17 mouse cellular contexts compared by ENCODE assay signal in the genomic region with DNA sequence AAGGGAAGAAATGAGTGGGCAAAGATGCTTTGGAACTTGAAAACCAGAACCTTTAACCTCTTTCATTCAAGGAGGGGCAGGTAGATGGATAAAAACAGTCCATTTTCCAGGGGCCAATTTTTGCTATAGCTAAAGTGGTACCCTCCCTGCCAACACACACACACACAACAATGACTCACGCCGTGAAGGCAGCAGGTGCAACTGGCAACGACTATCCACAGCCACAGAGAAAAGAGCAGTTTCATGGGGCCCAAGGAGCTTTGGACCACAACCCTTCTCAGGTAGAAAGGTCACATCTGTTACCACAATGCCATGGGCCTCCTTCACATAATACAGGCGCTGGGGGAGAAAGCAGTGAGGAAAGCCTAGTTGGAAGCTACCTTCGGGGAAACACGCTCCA. TPM values are rescaled to one million over a fixed set of nuclear protein-coding genes. Genes with fewer than 3 reads are reported as not detected.
A peak's percentile ranks its signal among the peaks of the same experiment; 100 is the strongest.
DNase-seq lines count a peak whose midpoint lies in the region; ATAC-seq and TF ChIP-seq lines count a peak whose summit lies in the region.
"Had no signal": no experiment of that assay in that cellular context is flagged by ENCODE, and none has a peak within 500 bp of the region (broad histone marks: within the 10 kb centered on the region; RNA-seq: fewer than 3 reads in every experiment).

No protein-coding gene starts in this region.

- H3K4me3 ChIP-seq in cerebellum, adult 2 months (replicated peaks; ENCODE audit: insufficient read depth, low read depth, low read length) = no peak overlapping the region
- H3K4me3 ChIP-seq in hindbrain, embryonic 13.5 days = no peak overlapping the region
- H3K4me3 ChIP-seq in hindbrain, embryonic 11.5 days (ENCODE audit: low read depth, low read length) = no peak overlapping the region
- H3K4me3 ChIP-seq in forebrain, embryonic 14.5 days (ENCODE audit: low read depth, low read length) = no peak overlapping the region
- H3K4me3 ChIP-seq: embryonic facial prominence, embryonic 10.5 days; embryonic facial prominence, embryonic 12.5 days; forebrain, embryonic 13.5 days had no signal

- no peaks in the 10 kb centered on the region for H3K27me3 ChIP-seq in cerebellum, adult 2 months (ENCODE audit: control insufficient read depth, insufficient read depth, low read length)
- H3K27me3 ChIP-seq in hindbrain, embryonic 13.5 days = no peaks in the 10 kb centered on the region
- no peaks in the 10 kb centered on the region for H3K27me3 ChIP-seq in hindbrain, embryonic 11.5 days (ENCODE audit: control insufficient read depth, insufficient read depth, low read length)
- H3K27me3 ChIP-seq in forebrain, embryonic 14.5 days (replicated peaks; ENCODE audit: control insufficient read depth, insufficient read depth, low read length) = no peaks in the 10 kb centered on the region
- H3K27me3 ChIP-seq: embryonic facial prominence, embryonic 12.5 days; forebrain, embryonic 13.5 days had no signal

- no peak for ATAC-seq in hindbrain, embryonic 13.5 days (ENCODE audit: low FRiP score)
- no peak for ATAC-seq in hindbrain, embryonic 11.5 days (ENCODE audit: low FRiP score)
- ATAC-seq in forebrain, embryonic 14.5 days = no peak
- ATAC-seq: forebrain, embryonic 13.5 days; forebrain, embryonic 16.5 days had no signal

- WGBS in cerebellum, adult 2 months = 31% methylated on average over 6 of the region's 6 CpGs
- WGBS in hindbrain, embryonic 13.5 days = 97% methylated on average over 6 of the region's 6 CpGs
- 93% methylated on average over 6 of the region's 6 CpGs for WGBS in hindbrain, embryonic 11.5 days
- WGBS in forebrain, embryonic 14.5 days = 93% methylated on average over 6 of the region's 6 CpGs

- H3K4me2 ChIP-seq in hindbrain, embryonic 13.5 days = no peak overlapping the region
- no peak overlapping the region for H3K4me2 ChIP-seq in hindbrain, embryonic 11.5 days (replicated peaks; ENCODE audit: low read depth, low read length)
- no peak overlapping the region for H3K4me2 ChIP-seq in forebrain, embryonic 14.5 days (ENCODE audit: low read length)
- H3K4me2 ChIP-seq: embryonic facial prominence, embryonic 12.5 days; forebrain, embryonic 13.5 days had no signal

- peak; percentile 44 to 58 for DNase-seq in cerebellum, adult 2 months
- DNase-seq in cerebellum, adult 11 months = no peak
- peak; percentile 32 for DNase-seq in cerebellum, adult 9-11 months
- DNase-seq in cerebellum, adult 11-12 months = no peak
- DNase-seq in hindbrain, embryonic 11.5 days (ENCODE audit: low spot score) = no peak
- DNase-seq in forebrain, embryonic 14.5 days (ENCODE audit: low spot score) = no peak
- DNase-seq: adrenal gland, adult 2 months; adrenal gland, postnatal 10 days; adrenal gland, postnatal 25 days; B cell, adult 2 months; cerebellum, adult 8-10 months had no signal

- peaks cover 58% of the 10 kb centered on the region for H3K36me3 ChIP-seq in hindbrain, embryonic 13.5 days
- H3K36me3 ChIP-seq in hindbrain, embryonic 11.5 days (ENCODE audit: control insufficient read depth, insufficient read depth, low read length) = peaks cover 13% of the 10 kb centered on the region
- H3K36me3 ChIP-seq in forebrain, embryonic 14.5 days (ENCODE audit: control insufficient read depth, insufficient read depth, low read length) = peaks cover 57% of the 10 kb centered on the region

- TF ChIP-seq POLR2A in cerebellum, adult 2 months (IDR thresholded peaks at IDR 0.05; ENCODE audit: borderline replicate concordance, insufficient read depth, low read length) = no peak

- no peaks in the 10 kb centered on the region for H3K9me3 ChIP-seq in hindbrain, embryonic 13.5 days
- no peaks in the 10 kb centered on the region for H3K9me3 ChIP-seq in hindbrain, embryonic 11.5 days (ENCODE audit: control insufficient read depth, low read length)
- H3K9me3 ChIP-seq in forebrain, embryonic 14.5 days (replicated peaks; ENCODE audit: control insufficient read depth, low read length) = no peaks in the 10 kb centered on the region
- H3K9me3 ChIP-seq: embryonic facial prominence, embryonic 10.5 days; embryonic facial prominence, embryonic 12.5 days; forebrain, embryonic 13.5 days had no signal

- H3K4me1 ChIP-seq in cerebellum, adult 2 months (ENCODE audit: control insufficient read depth, insufficient read depth, low read length) = peaks cover 49% of the 10 kb centered on the region
- H3K4me1 ChIP-seq in hindbrain, embryonic 13.5 days (replicated peaks) = peaks cover 27% of the 10 kb centered on the region
- H3K4me1 ChIP-seq in hindbrain, embryonic 11.5 days (replicated peaks; ENCODE audit: control insufficient read depth, insufficient read depth, low read length) = peaks cover 5% of the 10 kb centered on the region; the same call in 1 of the 2 replicates
- peaks cover 22% of the 10 kb centered on the region for H3K4me1 ChIP-seq in forebrain, embryonic 14.5 days (ENCODE audit: control insufficient read depth, insufficient read depth, low read length)

- H3K27ac ChIP-seq in cerebellum, adult 2 months (ENCODE audit: insufficient read depth, low read length) = peak overlapping the region; percentile 48; the same call in 1 of the 2 replicates
- no peak overlapping the region for H3K27ac ChIP-seq in hindbrain, embryonic 13.5 days
- H3K27ac ChIP-seq in hindbrain, embryonic 11.5 days (ENCODE audit: low read depth, low read length) = no peak overlapping the region
- no peak overlapping the region for H3K27ac ChIP-seq in forebrain, embryonic 14.5 days (ENCODE audit: low read depth, low read length)
- H3K27ac ChIP-seq: embryonic facial prominence, embryonic 10.5 days; embryonic facial prominence, embryonic 12.5 days; forebrain, embryonic 13.5 days had no signal

- H3K9ac ChIP-seq in hindbrain, embryonic 13.5 days = 0 out of 2 replicates have a peak overlapping the region, but pooled peaks have one; percentile 19
- no peak overlapping the region for H3K9ac ChIP-seq in hindbrain, embryonic 11.5 days (ENCODE audit: low read depth, low read length)
- H3K9ac ChIP-seq in forebrain, embryonic 14.5 days (ENCODE audit: low read length) = no peak overlapping the region
- H3K9ac ChIP-seq: embryonic facial prominence, embryonic 12.5 days; forebrain, embryonic 13.5 days had no signal

- TF ChIP-seq CTCF in cerebellum, adult 2 months (IDR thresholded peaks at IDR 0.05; ENCODE audit: borderline replicate concordance, insufficient read depth, low read depth, low read length) = no peak

RNA-seq across cellular contexts. Expression of gene Preb, which starts 4.4 kb away (rescaled TPM):
- polyA plus RNA-seq in cerebellum, adult 2 months (2012; rRNA removed) = 228 and 241 TPM in 2 replicates
- polyA plus RNA-seq in hindbrain, embryonic 13.5 days (2015; fragmentation: Nextera tagmentation; extraction: Ambion mirVana) = 110 and 112 TPM in 2 replicates
- 96.7 and 99.1 TPM in 2 replicates for polyA plus RNA-seq in hindbrain, embryonic 11.5 days (2014; fragmentation: Nextera tagmentation; extraction: Ambion mirVana)
- 79.3 and 92.0 TPM in 2 replicates for polyA plus RNA-seq in forebrain, embryonic 14.5 days (2014; fragmentation: Nextera tagmentation; extraction: Ambion mirVana)

RNA-seq across cellular contexts. Expression of gene Cgref1, which starts 10.4 kb away (rescaled TPM):
- 16.7 and 18.5 TPM in 2 replicates for polyA plus RNA-seq in cerebellum, adult 2 months (2012; rRNA removed)
- 30.3 and 34.1 TPM in 2 replicates for polyA plus RNA-seq in hindbrain, embryonic 13.5 days (2015; fragmentation: Nextera tagmentation; extraction: Ambion mirVana)
- 6.9 and 7.6 TPM in 2 replicates for polyA plus RNA-seq in hindbrain, embryonic 11.5 days (2014; fragmentation: Nextera tagmentation; extraction: Ambion mirVana)
- polyA plus RNA-seq in forebrain, embryonic 14.5 days (2014; fragmentation: Nextera tagmentation; extraction: Ambion mirVana) = 21.4 and 26.2 TPM in 2 replicates

RNA-seq across cellular contexts. Expression of gene Tcf23, which starts 12.7 kb away (rescaled TPM):
- 0.28 and 0.29 TPM in 2 replicates for polyA plus RNA-seq in cerebellum, adult 2 months (2012; rRNA removed)
- 0.04 TPM in 1 of 2 replicates, not detected in the other for polyA plus RNA-seq in hindbrain, embryonic 13.5 days (2015; fragmentation: Nextera tagmentation; extraction: Ambion mirVana)
- polyA plus RNA-seq in hindbrain, embryonic 11.5 days (2014; fragmentation: Nextera tagmentation; extraction: Ambion mirVana) = not detected in 2 replicates
- polyA plus RNA-seq in forebrain, embryonic 14.5 days (2014; fragmentation: Nextera tagmentation; extraction: Ambion mirVana) = not detected in 2 replicates
- polyA plus RNA-seq: embryonic facial prominence, embryonic 10.5 days; embryonic facial prominence, embryonic 12.5 days; forebrain, embryonic 11.5 days; forebrain, embryonic 13.5 days; forebrain, embryonic 16.5 days had no signal

RNA-seq across cellular contexts. Expression of gene Khk, which starts 34.5 kb away (rescaled TPM):
- polyA plus RNA-seq in cerebellum, adult 2 months (2012; rRNA removed) = 34.1 and 34.2 TPM in 2 replicates
- 8.7 and 9.1 TPM in 2 replicates for polyA plus RNA-seq in hindbrain, embryonic 13.5 days (2015; fragmentation: Nextera tagmentation; extraction: Ambion mirVana)
- polyA plus RNA-seq in hindbrain, embryonic 11.5 days (2014; fragmentation: Nextera tagmentation; extraction: Ambion mirVana) = 4.2 and 7.8 TPM in 2 replicates
- polyA plus RNA-seq in forebrain, embryonic 14.5 days (2014; fragmentation: Nextera tagmentation; extraction: Ambion mirVana) = 8.3 and 11.2 TPM in 2 replicates

RNA-seq across cellular contexts. Expression of gene Emilin1, which starts 42.5 kb away (rescaled TPM):
- polyA plus RNA-seq in cerebellum, adult 2 months (2012; rRNA removed) = 1.7 and 2.6 TPM in 2 replicates
- polyA plus RNA-seq in hindbrain, embryonic 13.5 days (2015; fragmentation: Nextera tagmentation; extraction: Ambion mirVana) = 23.6 and 30.2 TPM in 2 replicates
- polyA plus RNA-seq in hindbrain, embryonic 11.5 days (2014; fragmentation: Nextera tagmentation; extraction: Ambion mirVana) = 46.0 and 48.5 TPM in 2 replicates
- polyA plus RNA-seq in forebrain, embryonic 14.5 days (2014; fragmentation: Nextera tagmentation; extraction: Ambion mirVana) = 8.6 and 11.6 TPM in 2 replicates

Comparison
In these comparisons a context has a peak if more than half of its experiments do, and no peak if none do; other contexts are left out.
1. DNase-seq: peak in cerebellum, adult 2 months (2 of 2) and cerebellum, adult 9-11 months (single experiment); none in cerebellum, adult 11 months (single experiment), cerebellum, adult 11-12 months (single experiment), hindbrain, embryonic 11.5 days (single experiment) and forebrain, embryonic 14.5 days (single experiment).